Mouse (Mus musculus) adrenal gland, adult 2 months (tissue): Measurements from ENCODE around the gene Mcm10. TPM values are rescaled to one million over a fixed set of nuclear protein-coding genes. Genes with fewer than 3 reads are reported as not detected.

Experiments used
- DNase-seq: peaks from one replicate; pipeline ENCODE4 v3.0.0; 2021
- polyA plus RNA-seq: library from polyadenylated mRNA; depleted of rRNA; stranded (reverse); fragments of >200 nt; gene quantifications from 2 replicates; pipeline ENCODE4 v1.2.3, GENCODE M21; 2012
- total RNA-seq, 2 experiments: library from RNA; stranded (reverse); gene quantifications; 2 replicates each; pipeline ENCODE4 v1.2.3; 2021

Gene Mcm10
- total and polyA plus RNA-seq, 3 experiments, result 0.40 to 7.9 (median 1.6) TPM

DNA sequence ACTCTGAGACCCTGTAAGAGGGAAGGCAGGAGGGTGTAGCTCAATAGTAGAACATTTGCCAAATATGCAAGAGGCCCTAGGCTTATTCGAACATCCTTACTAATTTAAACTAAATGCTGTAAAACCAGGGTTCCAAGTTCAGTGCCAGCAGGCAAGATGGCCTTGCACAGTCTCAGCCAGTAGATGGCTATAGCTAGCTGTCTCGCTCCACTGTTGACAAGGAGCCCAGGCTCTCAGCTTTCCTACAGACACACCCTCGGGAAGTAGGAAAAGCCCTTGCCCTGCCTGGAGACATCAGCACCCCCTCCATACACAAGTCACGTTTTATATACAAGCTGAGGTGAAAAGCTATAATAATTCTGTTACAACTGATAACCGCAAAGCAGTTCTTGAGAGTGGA, 20.1 kb upstream of the Mcm10 start:
- DNase-seq, result no peak

DNA sequence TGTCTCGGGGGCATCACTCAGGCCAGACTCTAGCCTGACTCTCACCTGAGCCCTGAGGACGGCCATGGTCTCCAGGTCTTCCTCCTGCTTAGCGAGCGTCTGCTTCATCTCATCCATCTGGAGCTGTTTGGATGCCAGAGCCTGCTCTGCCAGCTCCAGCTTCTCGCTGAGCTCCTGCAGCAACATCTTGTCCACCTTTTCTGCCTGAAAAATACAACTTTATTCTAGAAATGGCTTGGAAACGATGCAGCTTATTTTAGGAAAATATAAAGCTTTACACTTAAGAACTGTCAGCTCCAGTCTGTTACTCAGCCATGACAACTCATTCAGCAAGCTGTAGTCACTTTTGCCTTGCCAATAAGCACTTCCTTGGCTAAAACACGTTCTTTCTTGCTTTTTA, 18.6 kb upstream of the Mcm10 start:
- no peak for DNase-seq

DNA sequence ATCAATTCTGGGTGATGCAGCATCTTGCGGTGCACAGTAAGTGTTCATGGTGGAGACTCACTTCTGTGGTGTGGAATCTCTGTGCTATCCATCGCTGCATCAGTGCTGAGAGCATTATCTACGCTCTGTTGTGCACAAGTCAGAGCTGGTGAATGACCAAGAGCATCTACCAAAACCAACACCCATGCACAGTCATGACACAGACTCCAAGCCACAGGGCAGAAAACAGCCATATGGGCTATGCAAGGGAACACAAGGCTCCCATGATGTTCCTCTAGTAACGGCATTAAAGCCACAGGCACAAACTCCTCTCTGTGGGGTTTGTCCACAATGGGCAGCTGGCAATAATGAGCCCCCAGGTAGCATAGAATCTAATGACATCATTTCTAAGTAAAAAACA, 17.2 kb upstream of the Mcm10 start:
- no peak for DNase-seq

DNA sequence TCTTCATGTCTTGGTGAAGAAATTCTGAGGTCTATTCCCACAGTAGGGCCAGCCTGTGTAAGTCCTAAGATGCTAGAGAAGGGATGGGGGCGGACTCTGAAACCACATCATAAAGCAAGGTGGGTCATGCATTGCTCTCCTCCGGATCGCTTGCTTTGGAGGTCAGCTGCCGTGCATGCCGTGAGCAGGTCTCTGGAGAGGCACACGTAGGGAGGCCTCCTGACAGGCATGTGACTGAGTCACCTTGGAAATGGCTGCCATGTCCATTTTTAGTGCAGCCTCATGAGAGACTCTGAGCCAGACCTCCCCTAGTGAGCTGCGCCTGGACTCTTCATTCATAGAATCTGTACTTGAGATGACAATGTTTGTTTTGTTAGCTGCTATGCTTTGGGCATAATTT, 15.5 kb upstream of the Mcm10 start:
- no peak for DNase-seq

DNA sequence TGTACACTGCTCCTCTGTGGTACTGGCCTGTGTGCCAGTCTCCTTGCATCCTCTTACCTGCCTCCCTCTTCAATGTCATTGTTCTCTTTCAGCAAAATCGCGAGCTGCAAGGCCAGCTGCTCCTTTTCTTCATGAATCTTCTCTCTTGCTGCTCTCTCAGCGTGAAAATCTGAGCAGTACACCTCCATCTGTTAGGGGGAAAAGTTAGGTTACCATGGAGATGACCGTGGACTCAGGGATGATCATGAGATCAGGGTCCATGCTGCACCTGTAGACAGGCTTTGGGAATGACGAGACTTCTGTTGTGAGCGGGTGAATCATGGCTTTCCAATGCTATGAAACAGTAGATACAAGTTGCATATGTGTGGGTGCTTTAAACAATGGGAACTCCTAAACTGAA, 14.5 kb upstream of the Mcm10 start:
- DNase-seq, result no peak

DNA sequence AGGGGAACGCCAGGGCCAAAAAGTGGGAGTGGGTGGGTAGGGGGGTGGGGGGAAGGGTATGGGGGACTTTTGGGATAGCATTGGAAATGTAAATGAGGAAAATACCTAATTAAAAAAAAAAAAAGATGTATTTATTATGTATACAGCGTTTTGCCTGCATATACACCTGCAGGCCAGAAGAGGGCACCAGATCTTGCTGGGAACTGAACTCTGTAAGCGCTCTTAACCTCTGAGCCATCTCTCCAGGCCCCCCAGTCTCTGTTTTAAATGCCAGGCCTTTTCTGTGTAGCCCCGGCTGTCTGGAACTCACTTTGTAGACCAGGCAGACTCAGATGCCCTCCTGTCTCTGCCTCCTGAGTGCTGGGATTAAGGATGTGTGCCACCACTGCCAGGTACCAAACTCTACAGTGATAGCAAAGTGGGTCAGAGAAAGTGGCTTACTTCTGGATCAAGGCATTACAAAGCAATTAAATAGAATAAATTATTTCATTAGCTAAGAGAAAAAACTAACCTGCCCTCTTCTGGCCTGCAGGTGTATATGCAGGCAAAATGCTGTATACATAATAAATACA, 12.7 kb upstream of the Mcm10 start:
- DNase-seq, result no peak

DNA sequence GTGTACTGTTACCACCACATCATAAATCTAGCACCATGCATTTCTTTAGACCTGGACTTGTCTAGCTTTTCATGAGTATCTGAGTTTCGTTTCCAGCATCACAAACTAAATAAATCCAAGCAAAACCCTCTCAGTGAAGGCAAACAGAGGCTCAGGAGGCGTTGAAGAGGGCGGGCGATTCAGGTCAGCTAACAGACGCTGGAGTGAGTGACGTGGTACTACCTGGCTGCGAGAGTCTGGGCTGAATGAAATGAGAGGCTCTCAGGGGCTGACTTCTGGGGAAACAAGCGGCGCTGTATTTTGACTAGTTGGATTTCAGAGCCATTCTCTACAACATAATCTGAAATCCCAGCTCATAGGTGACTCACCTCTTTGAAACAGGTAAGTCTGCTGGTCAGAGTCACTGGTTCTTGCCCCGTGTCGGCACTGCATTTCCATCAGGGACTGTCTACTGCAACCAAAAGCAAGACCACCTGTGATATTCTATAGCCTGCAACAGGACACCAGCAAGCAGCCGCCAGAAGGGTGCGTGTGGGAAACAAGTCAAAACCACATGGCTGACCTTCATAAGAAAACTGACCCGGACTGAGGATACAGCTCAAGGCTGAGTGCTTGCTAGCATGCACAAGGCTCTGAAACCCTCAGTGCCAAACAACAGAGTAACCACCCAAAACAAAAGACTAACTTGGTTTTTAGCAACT, 11.3 kb upstream of the Mcm10 start:
- peak; percentile 62 for DNase-seq

DNA sequence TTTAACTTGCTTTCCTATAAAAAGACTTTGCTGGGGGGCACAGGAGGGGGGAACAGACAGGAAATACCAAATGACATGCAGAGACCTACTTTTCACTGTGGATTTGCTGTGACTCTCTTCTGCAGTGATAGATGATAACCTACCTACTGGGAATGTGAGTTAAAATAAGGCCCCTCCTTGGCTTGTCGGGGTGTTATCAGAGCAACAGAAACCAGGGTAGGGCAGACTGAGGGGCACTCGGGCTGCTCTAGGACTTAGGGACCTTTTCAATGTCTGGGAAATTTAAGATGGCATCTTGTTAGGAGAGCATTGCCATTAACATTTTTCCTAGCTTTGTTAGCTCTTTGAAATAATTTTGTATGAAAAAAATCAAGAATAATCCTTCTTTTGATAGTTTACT, 10.7 kb upstream of the Mcm10 start:
- no peak for DNase-seq

DNA sequence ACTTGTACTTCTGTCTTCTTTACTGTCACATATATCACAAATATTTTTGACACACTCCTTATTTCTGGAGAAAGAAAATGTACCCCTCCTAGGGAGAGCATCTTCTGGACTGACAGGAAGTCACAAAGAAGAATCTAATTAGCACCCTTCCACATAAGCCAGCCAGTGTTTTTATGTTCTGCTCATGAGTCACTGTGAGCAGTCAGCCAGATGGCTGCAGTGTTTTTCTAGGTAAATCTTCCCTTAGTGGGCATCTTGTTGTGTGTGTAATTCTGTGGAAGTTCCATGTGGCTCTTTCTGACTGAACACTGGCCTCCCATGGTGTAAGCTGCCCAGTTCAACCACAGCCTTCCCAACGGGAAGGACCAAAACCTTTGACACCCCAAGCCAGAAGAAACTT, 7.1 kb upstream of the Mcm10 start:
- no peak for DNase-seq

DNA sequence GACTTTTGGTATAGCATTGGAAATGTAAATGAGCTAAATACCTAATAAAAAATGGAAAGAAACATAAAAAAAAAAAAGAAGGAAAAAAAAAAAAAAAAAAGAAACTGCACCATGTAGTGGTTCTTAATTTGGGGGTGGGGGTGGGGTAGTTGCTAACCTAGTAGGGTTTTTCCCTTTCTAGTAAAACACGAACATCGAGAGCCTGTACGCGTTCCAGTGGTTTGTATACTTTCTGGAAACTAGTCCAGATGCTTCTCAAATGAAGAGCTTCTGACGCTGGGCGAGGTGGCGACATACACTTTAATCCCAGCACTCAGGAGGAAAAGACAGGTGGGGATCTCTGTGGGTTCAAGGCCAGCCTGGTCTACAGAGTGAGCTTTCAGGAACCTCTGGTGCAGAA, 4.3 kb upstream of the Mcm10 start:
- DNase-seq, result no peak

DNA sequence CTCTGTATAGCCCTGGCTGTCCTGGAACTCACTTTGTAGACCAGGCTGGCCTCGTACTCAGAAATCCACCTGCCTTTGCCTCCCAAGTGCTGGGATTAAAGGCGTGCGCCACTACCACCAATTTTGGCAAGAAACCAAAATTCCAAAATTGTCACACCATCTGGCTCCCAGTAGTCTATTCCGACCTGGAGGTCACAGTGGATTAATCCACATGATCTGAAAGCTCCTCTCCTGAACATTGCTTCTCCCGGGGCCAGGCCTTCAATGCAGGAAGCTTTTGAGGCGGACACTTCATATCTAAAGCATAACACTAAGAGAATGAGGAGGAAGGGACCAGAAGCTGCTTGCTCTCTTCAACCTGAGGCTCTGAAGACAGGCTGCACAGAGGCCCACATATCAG, 2.9 kb upstream of the Mcm10 start:
- no peak for DNase-seq

DNA sequence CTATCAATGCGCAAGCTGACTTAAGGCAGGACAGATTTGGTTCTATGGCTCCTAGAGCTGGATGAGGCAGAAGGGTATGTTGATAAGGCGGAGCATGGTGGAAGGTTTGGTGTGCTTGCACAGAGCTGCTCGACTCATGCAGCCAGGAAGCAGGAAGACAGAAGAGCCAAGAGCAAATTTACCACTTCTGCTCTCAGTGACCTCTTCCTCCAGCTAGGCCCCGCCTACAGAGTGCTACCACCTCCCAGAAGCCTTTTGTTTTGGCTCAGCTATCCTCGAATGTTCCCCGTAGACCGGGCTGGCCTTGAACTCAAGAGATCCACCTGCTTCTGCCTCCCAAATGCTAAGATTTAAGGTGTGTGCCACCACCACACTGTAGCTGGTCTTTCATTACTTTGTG, 2.0 kb upstream of the Mcm10 start:
- no peak for DNase-seq

DNA sequence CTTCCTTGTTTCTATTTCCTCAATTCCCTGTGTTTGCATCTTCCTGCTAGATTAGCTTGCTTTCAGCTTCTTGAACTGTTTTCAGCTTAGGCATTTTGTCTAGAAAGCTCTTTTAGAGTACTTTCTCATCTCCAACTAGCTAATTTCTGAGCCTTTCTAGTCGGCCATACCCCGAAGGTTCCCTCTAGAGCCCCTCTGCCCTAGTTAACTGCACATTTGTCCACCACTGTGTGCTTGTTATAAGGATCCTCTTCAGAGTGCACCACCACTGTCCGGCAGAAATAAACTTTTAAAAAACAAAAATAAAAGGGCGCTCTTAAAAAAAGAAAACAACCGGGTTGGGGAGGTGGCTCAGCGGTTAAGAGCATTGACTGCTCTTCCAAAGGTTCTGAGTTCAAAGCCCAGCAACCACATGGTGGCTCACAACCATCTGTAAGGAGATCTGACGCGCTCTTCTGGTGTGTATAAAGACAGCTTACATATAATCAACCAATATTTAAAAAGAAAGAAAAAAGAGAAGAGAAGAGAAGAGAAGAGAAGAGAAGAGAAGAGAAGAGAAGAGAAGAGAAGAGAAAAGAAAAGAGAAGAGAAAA, 597 bp downstream of the Mcm10 start:
- no peak for DNase-seq

DNA sequence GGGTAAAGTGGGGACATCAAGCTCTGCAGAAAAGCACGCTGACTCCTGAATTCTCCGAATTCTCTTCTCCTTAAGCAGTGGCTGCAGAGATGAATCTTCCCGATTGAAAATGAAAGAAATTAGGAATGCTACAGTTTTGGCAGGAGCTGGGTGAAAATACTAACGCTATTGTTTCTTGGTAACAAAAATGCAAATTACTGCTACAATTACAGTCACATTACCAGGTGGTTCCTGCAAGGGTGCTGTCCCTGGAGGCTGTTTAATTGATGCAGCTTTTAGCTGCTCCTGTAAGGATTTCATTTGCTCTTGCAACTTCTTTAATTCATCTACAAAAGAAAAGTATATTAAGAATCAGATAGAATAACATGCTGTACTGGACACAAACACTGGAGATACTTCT, 5.5 kb downstream of the Mcm10 start:
- no peak for DNase-seq

DNA sequence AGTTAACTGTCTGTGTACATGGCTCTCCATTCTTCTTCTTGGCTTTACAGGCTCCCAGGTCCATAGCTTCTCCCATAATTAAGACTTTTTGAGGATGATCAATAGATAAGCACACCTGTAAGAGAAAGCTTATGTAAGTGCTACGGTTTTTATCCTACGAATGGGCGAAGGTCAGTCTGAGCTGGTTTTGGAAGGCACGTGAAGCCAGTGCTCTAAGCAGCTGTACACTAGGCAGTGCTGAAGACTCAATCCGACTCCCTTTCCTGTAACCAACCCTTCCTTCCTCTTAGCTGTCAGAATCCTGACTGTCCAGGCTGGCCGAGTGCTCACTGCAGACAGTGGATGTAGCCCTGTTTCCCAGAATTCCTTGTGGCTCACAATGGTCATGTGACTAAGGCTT, 11.3 kb downstream of the Mcm10 start:
- DNase-seq, result no peak

DNA sequence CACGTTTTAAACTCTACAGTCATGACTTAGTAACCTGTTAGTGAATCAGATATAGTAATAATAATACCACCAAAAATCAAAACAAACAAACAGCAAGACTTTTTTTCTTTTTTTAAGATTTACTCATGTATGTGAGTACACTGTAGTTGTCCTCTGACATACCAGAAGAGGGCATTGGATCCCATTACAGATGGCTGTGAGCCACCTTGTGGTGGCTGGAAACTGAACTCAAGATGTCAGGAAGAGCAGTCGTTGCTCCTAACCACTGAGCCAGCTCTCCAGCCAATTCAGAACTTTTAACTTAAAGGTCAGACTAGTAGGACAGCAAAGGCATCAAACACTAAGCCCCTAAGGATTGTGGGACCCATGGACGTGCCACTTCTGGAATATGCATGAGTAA, 13.7 kb downstream of the Mcm10 start:
- no peak for DNase-seq

DNA sequence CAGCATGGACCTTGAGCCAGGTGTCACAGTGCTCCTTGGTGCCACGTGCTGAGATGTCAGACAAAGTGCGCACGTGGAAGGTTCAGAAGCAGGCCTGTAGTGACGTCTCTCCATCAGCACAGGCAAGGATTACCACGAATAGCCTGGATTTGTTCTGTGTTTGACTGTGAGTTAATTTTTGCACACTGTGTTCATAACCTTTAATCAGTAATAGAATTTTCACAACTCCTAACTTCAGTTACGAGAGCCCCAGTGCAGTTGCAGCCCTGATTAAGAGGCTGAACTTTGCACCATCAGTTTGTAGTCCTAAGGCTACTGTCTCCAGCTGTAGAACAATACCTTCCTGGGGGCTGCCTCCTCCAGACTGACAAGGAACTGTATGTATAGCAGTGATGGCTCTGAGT, 16.2 kb downstream of the Mcm10 start:
- no peak for DNase-seq

DNA sequence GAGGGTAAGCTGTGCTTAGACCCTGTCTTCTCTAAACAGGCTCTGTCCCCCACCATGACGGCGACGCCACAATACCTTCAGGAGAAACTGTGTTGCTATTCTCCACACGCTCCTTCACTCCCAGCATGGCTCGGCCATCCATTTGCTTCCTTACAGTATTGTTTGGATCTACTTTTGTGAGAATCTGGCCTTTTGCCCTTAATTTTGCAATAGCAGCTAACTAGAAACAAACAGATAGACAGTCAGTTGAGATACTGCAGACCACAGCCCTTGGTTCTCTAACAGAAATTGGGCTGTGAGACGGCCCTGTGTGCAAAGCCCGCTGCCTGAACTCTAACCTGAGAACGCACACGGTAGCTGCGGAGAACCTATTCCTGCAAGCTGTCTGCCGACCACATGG, 16.9 kb downstream of the Mcm10 start:
- no peak for DNase-seq

DNA sequence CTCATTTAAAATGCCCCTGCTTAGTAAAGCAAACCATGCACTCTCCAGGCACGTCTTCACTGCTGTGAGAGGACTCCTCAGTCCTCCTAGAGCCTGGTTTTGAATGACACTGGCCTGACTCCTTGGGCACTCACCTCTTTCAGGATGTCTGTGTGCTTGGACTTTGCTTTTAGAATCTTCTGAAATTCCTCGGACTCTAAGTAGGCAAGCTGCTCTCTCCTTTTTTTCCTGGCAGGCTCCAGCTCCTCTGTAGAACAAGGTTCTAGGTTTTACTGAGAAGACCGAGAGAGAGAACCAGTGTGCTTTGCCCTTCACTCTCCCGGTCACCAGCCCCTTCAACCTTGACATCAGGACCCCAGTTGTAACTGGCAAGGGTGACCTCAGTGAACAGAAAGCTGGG, 18.2 kb downstream of the Mcm10 start:
- no peak for DNase-seq

DNA sequence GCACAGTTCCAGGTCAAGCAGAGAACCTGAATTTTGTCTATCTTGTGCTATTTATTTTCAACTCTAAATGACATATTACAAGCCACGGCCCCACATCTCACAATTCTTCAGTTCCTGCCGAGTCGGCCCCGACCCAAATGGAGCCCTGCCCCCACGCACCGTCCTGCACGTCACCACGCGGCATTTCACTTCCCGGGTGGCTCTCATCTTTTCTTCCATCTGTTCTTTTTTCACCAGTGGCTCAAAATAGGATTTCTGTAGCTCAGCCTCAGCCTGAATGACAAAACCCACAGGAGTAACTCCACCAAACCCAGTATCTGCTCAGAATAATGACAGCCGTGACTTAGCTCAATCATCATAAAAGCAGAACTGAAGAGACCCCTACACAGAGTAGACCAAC, 19.0 kb downstream of the Mcm10 start:
- no peak for DNase-seq

DNA sequence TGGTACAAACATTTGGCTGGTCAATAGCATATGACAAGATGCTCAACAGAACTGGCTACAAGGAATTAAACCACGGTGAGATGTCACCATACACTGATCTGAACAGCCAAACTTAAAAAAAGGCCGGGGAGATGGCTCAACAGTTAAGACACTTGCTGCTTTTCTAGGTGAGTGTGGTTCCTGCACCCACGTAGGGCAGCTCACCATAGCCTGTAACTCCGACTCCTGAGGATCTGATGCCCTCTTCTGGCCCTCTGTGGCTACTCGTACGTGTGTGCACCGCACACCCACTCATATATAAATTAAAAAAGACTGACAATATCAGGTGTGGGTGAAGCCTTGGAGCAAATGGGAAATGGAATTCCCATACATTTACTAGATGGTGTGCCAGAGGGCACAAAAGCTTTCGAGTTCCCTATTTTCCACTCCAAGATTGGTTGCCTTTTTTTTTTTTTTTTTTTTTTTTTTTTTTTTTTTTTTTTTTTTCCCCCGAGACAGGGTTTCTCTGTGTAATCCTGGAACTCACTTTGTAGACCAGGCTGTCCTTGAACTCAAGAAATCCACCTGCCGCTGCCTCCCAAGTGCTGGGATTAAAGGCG, 23.7 kb downstream of the Mcm10 start:
- no peak for DNase-seq

DNA sequence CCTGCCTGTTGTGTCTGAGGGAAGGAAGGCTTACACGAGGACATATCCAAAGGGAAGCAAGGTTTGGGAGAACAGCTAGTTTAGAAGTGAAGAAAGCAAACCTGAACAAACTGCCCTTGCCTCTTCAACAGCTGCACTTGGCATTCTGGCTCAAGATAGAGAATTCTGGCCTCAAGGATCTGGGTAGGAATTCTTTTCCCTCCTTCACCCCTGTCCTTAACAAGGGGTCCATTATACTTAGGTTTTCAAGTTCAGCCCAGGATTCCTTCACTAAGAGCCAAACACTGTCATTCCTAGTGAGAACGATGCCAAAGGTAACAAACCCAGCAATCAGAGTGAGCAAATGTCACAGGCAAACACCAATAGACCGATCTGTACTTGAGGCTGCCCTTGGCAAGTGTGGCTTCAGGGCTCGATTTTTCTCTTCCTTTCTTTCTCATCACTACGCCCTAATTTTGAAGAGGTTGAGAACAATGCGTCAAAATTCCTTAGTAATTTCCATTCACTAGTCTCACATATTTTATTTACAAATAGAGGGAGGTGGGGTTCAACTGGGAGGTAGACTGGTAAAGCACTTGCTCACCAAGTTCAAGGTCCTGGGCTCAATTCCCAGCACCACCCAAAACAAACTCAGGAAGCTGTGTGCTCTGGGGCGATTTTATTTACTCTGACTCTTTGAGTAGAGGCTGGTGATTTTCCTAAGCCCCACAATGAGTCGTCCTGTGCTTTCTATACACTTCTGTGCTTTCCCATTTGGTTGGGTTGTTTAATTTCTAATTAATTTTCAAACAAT, 25.0 kb downstream of the Mcm10 start:
- no peak for DNase-seq

DNA sequence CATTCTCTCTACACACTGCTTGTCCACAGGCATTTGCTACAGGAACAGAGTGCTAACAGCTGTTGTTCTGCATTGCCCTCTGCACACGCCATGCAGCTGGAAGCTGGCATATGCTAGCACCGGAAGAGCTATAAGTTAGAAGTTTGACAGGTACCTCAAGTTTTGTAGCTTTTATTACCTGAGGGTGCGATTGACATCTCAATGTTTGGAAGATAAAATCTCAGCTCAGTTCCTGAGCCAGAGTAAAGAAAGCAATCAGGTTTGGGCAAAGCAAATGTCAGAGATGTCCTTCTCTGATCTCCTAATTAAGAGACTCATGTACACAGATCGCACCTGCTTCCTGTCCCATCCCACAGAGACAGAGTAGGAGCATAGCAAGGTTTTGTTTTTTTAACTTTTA, 25.8 kb downstream of the Mcm10 start:
- no peak for DNase-seq
